Mouse (Mus musculus) olfactory bulb, adult 2 months (tissue): ENCODE data around the gene Lpo.

ENCODE experiments used
- CTCF ChIP-seq: fragments of 200-500 bp; IDR thresholded peaks from 2 replicates; pipeline ENCODE4 v1.5.1; 2012; ENCODE audit warnings: low read depth, mild to moderate bottlenecking, low read length, moderate library complexity; ENCODE audit not compliant: insufficient read depth
- POLR2A ChIP-seq: fragments of 200-500 bp; IDR thresholded peaks from 2 replicates; pipeline ENCODE4 v1.6.1; 2012; ENCODE audit warnings: mild to moderate bottlenecking, low read depth, low read length, moderate library complexity; ENCODE audit not compliant: insufficient read depth

- no peak for TF ChIP-seq CTCF
- TF ChIP-seq POLR2A, result no peak
Observed at GRCm38 (mm10) chr11:87779392-87779791, 48.7 kb downstream of the Lpo start.
